Mouse (Mus musculus): Measurements from ENCODE around the gene 1700025F22Rik. TPM values are rescaled to one million over a fixed set of nuclear protein-coding genes. Genes with fewer than 3 reads are reported as not detected.

1700025F22Rik gene
- polyA plus RNA-seq (2014; fragmentation: Illumina TruSeq; extraction: RNeasy Lipid Tissue Mini Kit (QIAGEN cat#74804); ENCODE audit: low read depth, low replicate concordance): not detected

GRCm38 (mm10) chr19:11165172-11165571 is at the start of gene 1700025F22Rik:
TSS of gene 1700025F22Rik (minus strand) at chr19:11165320.

GRCm38 (mm10) chr19:11196546-11196945 is 31.4 kb upstream of the 1700025F22Rik start, which contains the start of gene Ms4a13:
TSS of gene Ms4a13 (minus strand) at chr19:11196737.

DNA sequence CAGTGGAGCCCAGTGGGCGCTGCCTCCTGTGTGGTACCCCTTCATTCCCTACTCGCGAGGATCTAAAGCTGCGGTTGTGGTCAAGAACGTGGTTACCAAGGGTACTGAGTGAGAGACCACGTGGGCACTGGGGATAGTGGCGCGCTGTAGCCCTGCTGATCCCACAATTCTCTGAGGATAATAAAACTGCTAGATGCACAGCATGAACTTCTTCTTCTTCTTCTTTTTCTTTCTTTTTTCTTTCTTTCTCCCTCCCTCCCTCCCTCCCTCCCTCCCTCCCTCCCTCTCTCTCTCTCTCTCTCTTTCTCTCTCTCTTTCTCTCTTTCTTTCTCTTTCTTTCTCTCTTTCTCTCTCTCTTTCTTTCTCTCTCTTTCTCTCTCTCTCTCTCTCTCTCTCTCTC is 34.3 kb downstream of the 1700025F22Rik start, which contains the start of gene 1700017D01Rik:
Gene 1700017D01Rik, minus strand, starts transcription at position 101 of the 400 bp plus-strand sequence.

Other genes starting within 250 kb of the 1700025F22Rik start
- not detected for gene Zp1, start 244.7 kb downstream of the 1700025F22Rik start, polyA plus RNA-seq (2014; fragmentation: Illumina TruSeq; extraction: RNeasy Lipid Tissue Mini Kit (QIAGEN cat#74804); ENCODE audit: low read depth, low replicate concordance)
- gene Ptgdr2, start 228.2 kb downstream of the 1700025F22Rik start, polyA plus RNA-seq (2014; fragmentation: Illumina TruSeq; extraction: RNeasy Lipid Tissue Mini Kit (QIAGEN cat#74804); ENCODE audit: low read depth, low replicate concordance): not detected
- gene Ccdc86, start 216.1 kb downstream of the 1700025F22Rik start, polyA plus RNA-seq (2014; fragmentation: Illumina TruSeq; extraction: RNeasy Lipid Tissue Mini Kit (QIAGEN cat#74804); ENCODE audit: low read depth, low replicate concordance): 1.9 TPM
- gene Ms4a10, start 190.7 kb downstream of the 1700025F22Rik start, polyA plus RNA-seq (2014; fragmentation: Illumina TruSeq; extraction: RNeasy Lipid Tissue Mini Kit (QIAGEN cat#74804); ENCODE audit: low read depth, low replicate concordance): not detected
- not detected for gene Ms4a15, start 172.1 kb downstream of the 1700025F22Rik start, polyA plus RNA-seq (2014; fragmentation: Illumina TruSeq; extraction: RNeasy Lipid Tissue Mini Kit (QIAGEN cat#74804); ENCODE audit: low read depth, low replicate concordance)
- 0.32 TPM for gene Ms4a18, start 147.3 kb downstream of the 1700025F22Rik start, polyA plus RNA-seq (2014; fragmentation: Illumina TruSeq; extraction: RNeasy Lipid Tissue Mini Kit (QIAGEN cat#74804); ENCODE audit: low read depth, low replicate concordance)
- 842 TPM for gene Ms4a8a, start 84.2 kb downstream of the 1700025F22Rik start, polyA plus RNA-seq (2014; fragmentation: Illumina TruSeq; extraction: RNeasy Lipid Tissue Mini Kit (QIAGEN cat#74804); ENCODE audit: low read depth, low replicate concordance)
- gene 1700017D01Rik, start 34.4 kb downstream of the 1700025F22Rik start, polyA plus RNA-seq (2014; fragmentation: Illumina TruSeq; extraction: RNeasy Lipid Tissue Mini Kit (QIAGEN cat#74804); ENCODE audit: low read depth, low replicate concordance): not detected
- gene Ms4a13, start 31.4 kb upstream of the 1700025F22Rik start, polyA plus RNA-seq (2014; fragmentation: Illumina TruSeq; extraction: RNeasy Lipid Tissue Mini Kit (QIAGEN cat#74804); ENCODE audit: low read depth, low replicate concordance): not detected
- gene Ms4a12, start 67.1 kb upstream of the 1700025F22Rik start, polyA plus RNA-seq (2014; fragmentation: Illumina TruSeq; extraction: RNeasy Lipid Tissue Mini Kit (QIAGEN cat#74804); ENCODE audit: low read depth, low replicate concordance): 57.5 TPM
- gene Ms4a1, start 100.9 kb upstream of the 1700025F22Rik start, polyA plus RNA-seq (2014; fragmentation: Illumina TruSeq; extraction: RNeasy Lipid Tissue Mini Kit (QIAGEN cat#74804); ENCODE audit: low read depth, low replicate concordance): 47.6 TPM
- 0.63 TPM for gene Ms4a5, start 118.6 kb upstream of the 1700025F22Rik start, polyA plus RNA-seq (2014; fragmentation: Illumina TruSeq; extraction: RNeasy Lipid Tissue Mini Kit (QIAGEN cat#74804); ENCODE audit: low read depth, low replicate concordance)
- gene Ms4a14, start 149.1 kb upstream of the 1700025F22Rik start, polyA plus RNA-seq (2014; fragmentation: Illumina TruSeq; extraction: RNeasy Lipid Tissue Mini Kit (QIAGEN cat#74804); ENCODE audit: low read depth, low replicate concordance): 6.3 TPM
- 24.3 TPM for gene Ms4a7, start 170.8 kb upstream of the 1700025F22Rik start, polyA plus RNA-seq (2014; fragmentation: Illumina TruSeq; extraction: RNeasy Lipid Tissue Mini Kit (QIAGEN cat#74804); ENCODE audit: low read depth, low replicate concordance)
- 13.7 TPM for gene Ms4a4a, start 210.2 kb upstream of the 1700025F22Rik start, polyA plus RNA-seq (2014; fragmentation: Illumina TruSeq; extraction: RNeasy Lipid Tissue Mini Kit (QIAGEN cat#74804); ENCODE audit: low read depth, low replicate concordance)
- 11.6 TPM for gene Ms4a4c, start 239.4 kb upstream of the 1700025F22Rik start, polyA plus RNA-seq (2014; fragmentation: Illumina TruSeq; extraction: RNeasy Lipid Tissue Mini Kit (QIAGEN cat#74804); ENCODE audit: low read depth, low replicate concordance)